Mouse (Mus musculus) liver, embryonic 13.5 days (tissue): ENCODE measurements at regions not wholly inside any gene's neighbourhood (a gene's known extent, or its start where the extent isn't known, plus 50 kb on each side); places are given as distances from the start of the nearest gene placed in this dataset. TPM values are rescaled to one million over a fixed set of nuclear protein-coding genes. Genes with fewer than 3 reads are reported as not detected.

Experiments
- microRNA-seq: library from miRNA; unstranded; fragments of <30 nt; microRNA quantifications from one replicate; pipeline ENCODE4, GENCODE M21; 2016

Small RNA genes in the stretch of these regions (microRNA-seq; reads per million reads assigned to microRNA genes)
- not detected for gene Mir5118
